Mouse (Mus musculus): ENCODE results near the gene Jam3.

DNA sequence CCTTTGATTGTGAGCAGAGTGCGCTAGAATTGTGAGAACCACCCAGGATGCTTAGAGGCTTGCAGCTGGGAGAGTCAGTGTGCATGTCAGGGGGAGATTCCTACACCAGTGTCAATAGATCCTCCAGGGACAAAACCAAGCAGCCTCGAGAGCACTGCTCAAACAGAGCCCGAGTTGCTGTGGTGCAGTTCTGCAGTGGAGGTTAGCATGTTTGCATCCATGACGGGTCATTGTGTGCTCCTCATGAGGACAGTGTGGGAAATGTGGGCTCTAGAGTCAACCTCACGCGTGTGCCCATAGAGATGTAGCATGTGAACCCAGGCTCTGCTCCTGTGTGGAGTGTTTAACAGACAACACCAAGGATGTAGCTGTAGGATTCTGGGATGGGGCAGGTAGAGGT, 62.3 kb downstream of the Jam3 start:
- TF ChIP-seq POLR2A (IDR thresholded peaks at IDR 0.05; ENCODE audit: borderline replicate concordance, extremely low read depth, insufficient read depth, insufficient read length, poor library complexity, severe bottlenecking) (no peak), CTCF (IDR thresholded peaks at IDR 0.05; ENCODE audit: borderline replicate concordance, extremely low read depth, insufficient read depth, insufficient read length) (no peak)
